In genomic region chr1:133988845-133989244, GRCm38 (mm10) we compare ENCODE assay signal across 15 mouse cellular contexts. TPM values are rescaled to one million over a fixed set of nuclear protein-coding genes. Genes with fewer than 3 reads are reported as not detected.
DNase-seq lines count a peak whose midpoint lies in the region; ATAC-seq lines count a peak whose summit lies in the region.
"Had no signal": no experiment of that assay in that cellular context is flagged by ENCODE, and none has a peak within 500 bp of the region (broad histone marks: within the 10 kb centered on the region; RNA-seq: fewer than 3 reads in every experiment).

No protein-coding gene starts in this region.

- H3K4me1 ChIP-seq in lung, embryonic 15.5 days, result peaks cover 31% of the 10 kb centered on the region
- H3K4me1 ChIP-seq: forebrain, embryonic 10.5 days; limb, embryonic 12.5 days had no signal

- 12% methylated on average over 3 of the region's 3 CpGs for WGBS in lung, embryonic 15.5 days

- no peak overlapping the region for H3K4me2 ChIP-seq in lung, embryonic 15.5 days
- H3K4me2 ChIP-seq: limb, embryonic 12.5 days had no signal

- H3K36me3 ChIP-seq in lung, embryonic 15.5 days, result no peaks in the 10 kb centered on the region
- H3K36me3 ChIP-seq: forebrain, embryonic 10.5 days; limb, embryonic 12.5 days had no signal

- no peaks in the 10 kb centered on the region for H3K9me3 ChIP-seq in lung, embryonic 15.5 days
- H3K9me3 ChIP-seq: forebrain, embryonic 10.5 days; limb, embryonic 12.5 days had no signal

- peak; percentile 18 for DNase-seq in kidney, adult 11 months
- no peak for DNase-seq in kidney, adult 8-10 months
- DNase-seq in adipocyte (ENCODE audit: low spot score), result peak; percentile 39
- DNase-seq in heart, postnatal 14 days, result peak; percentile 48 to 68
- DNase-seq in spleen, postnatal 4 days (ENCODE audit: low spot score in 2 of 2), result no peak
- DNase-seq in adrenal gland, adult 2 months, result no peak
- DNase-seq: cerebellum, adult 2 months; embryo, embryonic 11 days; gastrocnemius, postnatal 25 days had no signal

- peak; percentile 75; the same call in 1 of the 2 replicates for ATAC-seq in lung, embryonic 15.5 days (ENCODE audit: borderline replicate concordance, extremely low read depth, low FRiP score, low TSS enrichment)
- no peak for ATAC-seq in activated CD4-positive, CD25-positive, alpha-beta regulatory T cell, adult 4 months

- H3K9ac ChIP-seq in lung, embryonic 15.5 days, result no peak overlapping the region
- H3K9ac ChIP-seq: limb, embryonic 12.5 days had no signal

- no peaks in the 10 kb centered on the region for H3K27me3 ChIP-seq in lung, embryonic 15.5 days
- H3K27me3 ChIP-seq: limb, embryonic 12.5 days had no signal

- peak overlapping the region; percentile 71 for H3K27ac ChIP-seq in lung, embryonic 15.5 days
- H3K27ac ChIP-seq: forebrain, embryonic 10.5 days; limb, embryonic 12.5 days had no signal

- intact Hi-C loops in heart, postnatal 14 days (cut with DNase I), result no loop called here

- H3K4me3 ChIP-seq in lung, embryonic 15.5 days, result no peak overlapping the region
- H3K4me3 ChIP-seq: forebrain, embryonic 10.5 days; limb, embryonic 12.5 days; myocyte had no signal

RNA-seq across cellular contexts. Expression of gene Fmod, which starts 48.2 kb away (rescaled TPM):
- 10 to 100 TPM; 13.5 to 17.4 TPM for total RNA-seq in heart, postnatal 14 days (2021)
- polyA plus RNA-seq in lung, embryonic 15.5 days (2015; fragmentation: Nextera tagmentation; extraction: Ambion mirVana), result 193 and 195 TPM in 2 replicates
- polyA plus RNA-seq in activated CD4-positive, CD25-positive, alpha-beta regulatory T cell, adult 4 months (2017; shearing (Covaris generic)), result not detected
- total RNA-seq in adrenal gland, adult 2 months (2021), result 10 to 100 TPM; 10.1 to 12.4 TPM
- polyA plus RNA-seq in adrenal gland, adult 2 months (2012; rRNA removed), result 13.4 and 17.9 TPM in 2 replicates
- total RNA-seq: CH12.LX had no signal

Comparison
In these comparisons a context has a peak if more than half of its experiments do, and no peak if none do; other contexts are left out.
1. DNase-seq: peak in kidney, adult 11 months (single experiment), adipocyte (single experiment) and heart, postnatal 14 days (2 of 2); none in kidney, adult 8-10 months (0 of 2), spleen, postnatal 4 days (0 of 2) and adrenal gland, adult 2 months (single experiment).
2. RNA of gene Fmod, which starts 48.2 kb away (polyA plus RNA-seq): 193 to 195 TPM in lung, embryonic 15.5 days and 13.4 to 17.9 TPM in adrenal gland, adult 2 months; not detected in activated CD4-positive, CD25-positive, alpha-beta regulatory T cell, adult 4 months; every median in the first group is over 10 times any median in the second.